Mouse (Mus musculus): ENCODE measurements around the gene Cpne5.

GRCm38 (mm10) chr17:29280422-29280821 lies 42.5 kb upstream of the Cpne5 start:
- TF ChIP-seq CTCF (IDR thresholded peaks at IDR 0.05; ENCODE audit: low read depth, low read length) (no peak), POLR2A (IDR thresholded peaks at IDR 0.05; ENCODE audit: extremely low read depth, insufficient read depth, low read length) (no peak)

Data from liver, adult 2 months (tissue).